Mouse (Mus musculus): ENCODE data around the gene Dnajc4.
"Not testable (repeated sequence)": the region's sequence is repeated elsewhere in the genome, so short reads cannot be mapped to it uniquely, and the experiment has no call there.

Gene Dnajc4

GRCm38 (mm10) chr19:6995255-6995991 lies 3.1 kb upstream of the Dnajc4 start:
- DNase-seq (ENCODE audit: low read depth, low spot score): no peak

DNA sequence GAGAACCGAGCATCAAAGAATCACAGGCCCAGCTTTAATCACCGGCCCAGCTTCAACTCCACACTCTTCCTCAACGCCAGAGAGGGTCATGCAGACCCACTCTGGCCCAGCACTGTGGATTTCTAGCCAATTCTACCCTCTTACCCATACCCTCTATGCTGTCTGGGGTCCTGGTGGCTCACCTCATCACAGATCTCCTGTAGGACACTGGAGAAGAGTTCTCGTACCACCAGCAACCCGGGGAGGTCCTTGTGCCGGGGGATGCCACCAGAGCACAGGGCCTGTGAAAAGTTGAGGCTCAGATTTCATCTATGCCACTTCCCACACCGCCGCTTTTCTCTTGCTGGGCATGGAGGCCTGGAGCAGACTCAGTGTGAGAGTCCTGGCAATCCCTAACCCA lies 2.1 kb upstream of the Dnajc4 start:
- DNase-seq (ENCODE audit: low read depth, low spot score): no peak

GRCm38 (mm10) chr19:6994002-6994401 lies 1.6 kb upstream of the Dnajc4 start:
- DNase-seq (ENCODE audit: low read depth, low spot score): no peak

DNA sequence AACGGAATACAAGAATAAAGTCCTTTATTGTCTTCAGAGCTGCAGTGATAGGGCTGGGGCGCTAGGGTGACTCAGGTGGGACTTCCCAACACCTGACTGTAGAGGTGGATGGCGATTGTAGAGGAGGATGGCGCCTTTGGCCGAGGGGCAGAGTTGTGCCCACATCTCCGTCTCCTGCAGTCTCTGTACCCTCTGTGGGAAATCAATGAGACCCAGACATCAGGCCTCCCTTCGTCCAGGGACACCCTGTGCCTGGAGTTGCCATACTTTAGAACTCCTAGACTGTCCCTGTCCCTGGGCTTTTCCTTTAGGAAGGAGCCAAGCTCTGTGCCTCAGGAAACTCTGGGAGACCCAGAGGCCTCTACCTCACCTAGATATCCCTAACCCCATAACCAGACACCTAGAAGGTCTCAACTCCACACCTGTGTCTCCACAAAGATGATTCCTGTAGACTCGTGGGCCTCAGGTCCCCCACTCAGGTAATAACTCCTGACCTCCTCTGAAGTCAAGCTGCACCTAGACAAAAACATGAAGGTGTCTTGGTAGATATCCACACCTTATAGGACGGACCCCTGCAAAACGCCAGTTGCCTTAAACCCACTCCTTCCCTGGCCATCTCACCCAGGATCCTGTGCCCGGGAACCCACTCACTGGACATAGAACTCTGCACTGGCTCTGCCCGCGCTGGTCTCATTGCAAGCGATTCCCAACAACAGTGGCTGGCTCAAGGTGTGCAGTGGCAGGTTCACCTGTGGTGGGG lies 819 bp upstream of the Dnajc4 start:
- no peak for DNase-seq (ENCODE audit: low read depth, low spot score)

GRCm38 (mm10) chr19:6991166-6991565 lies 1.2 kb downstream of the Dnajc4 start:
- not testable (repeated sequence) for DNase-seq (ENCODE audit: low read depth, low spot score)

DNA sequence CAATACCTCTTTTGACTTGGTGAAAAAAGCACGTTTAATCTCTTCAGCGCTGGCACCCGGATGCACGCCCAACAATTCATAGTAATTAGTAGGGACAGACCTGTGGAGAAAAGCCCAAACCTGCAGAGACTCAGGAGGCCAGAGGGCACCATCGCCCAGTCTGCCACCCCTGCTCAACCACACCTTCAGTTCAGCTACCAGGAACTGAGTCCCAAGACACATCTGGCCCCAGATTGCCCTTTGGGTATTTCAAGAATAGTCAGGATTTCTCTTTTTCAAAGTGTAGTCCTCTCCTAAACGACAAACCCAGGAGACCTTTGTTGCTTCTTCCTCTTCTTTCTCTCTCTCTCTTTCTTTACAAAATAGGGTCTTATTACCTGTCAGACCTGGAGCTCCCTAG lies 1.7 kb downstream of the Dnajc4 start:
- DNase-seq (ENCODE audit: low read depth, low spot score): no peak

DNA sequence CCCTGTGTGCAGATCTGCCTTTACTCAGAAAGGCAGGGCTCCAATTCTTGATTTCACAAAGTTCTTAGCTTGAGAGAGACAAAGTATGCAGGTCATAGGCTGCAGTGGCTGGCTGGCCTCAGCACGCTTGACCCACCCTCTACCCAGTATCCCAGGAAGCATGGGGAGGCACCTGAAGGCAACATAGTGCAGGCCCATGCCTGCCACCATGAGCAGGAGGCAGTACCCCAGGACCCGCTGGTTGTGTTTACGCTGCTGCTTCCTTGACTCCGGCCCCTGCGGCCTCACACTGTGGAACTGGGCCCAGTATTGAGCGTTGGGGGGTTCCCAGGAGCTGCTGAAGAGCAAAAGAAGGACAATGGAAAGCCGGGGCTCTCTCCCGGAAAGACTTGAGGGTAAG lies 3.1 kb downstream of the Dnajc4 start:
- DNase-seq (ENCODE audit: low read depth, low spot score): no peak

DNA sequence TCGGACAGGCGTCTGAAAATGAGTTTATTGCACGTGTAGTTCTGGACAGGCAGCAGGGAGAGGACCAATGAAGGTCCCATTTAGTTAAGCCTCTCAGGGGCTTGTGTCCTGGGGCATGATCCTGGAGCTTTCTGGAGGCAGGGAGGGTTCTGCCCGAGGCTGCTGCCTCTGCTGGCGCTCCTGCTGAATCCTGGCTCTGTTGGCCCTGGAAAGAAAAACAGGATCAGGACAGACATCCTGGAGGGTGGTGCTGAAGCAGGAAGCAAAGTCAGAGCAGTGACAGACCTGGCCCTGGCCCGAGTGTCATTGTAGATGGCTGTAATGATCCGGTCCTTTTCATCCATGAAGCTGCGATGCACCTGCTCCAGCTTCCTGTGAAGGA lies 4.5 kb downstream of the Dnajc4 start:
- DNase-seq (ENCODE audit: low read depth, low spot score): no peak

DNA sequence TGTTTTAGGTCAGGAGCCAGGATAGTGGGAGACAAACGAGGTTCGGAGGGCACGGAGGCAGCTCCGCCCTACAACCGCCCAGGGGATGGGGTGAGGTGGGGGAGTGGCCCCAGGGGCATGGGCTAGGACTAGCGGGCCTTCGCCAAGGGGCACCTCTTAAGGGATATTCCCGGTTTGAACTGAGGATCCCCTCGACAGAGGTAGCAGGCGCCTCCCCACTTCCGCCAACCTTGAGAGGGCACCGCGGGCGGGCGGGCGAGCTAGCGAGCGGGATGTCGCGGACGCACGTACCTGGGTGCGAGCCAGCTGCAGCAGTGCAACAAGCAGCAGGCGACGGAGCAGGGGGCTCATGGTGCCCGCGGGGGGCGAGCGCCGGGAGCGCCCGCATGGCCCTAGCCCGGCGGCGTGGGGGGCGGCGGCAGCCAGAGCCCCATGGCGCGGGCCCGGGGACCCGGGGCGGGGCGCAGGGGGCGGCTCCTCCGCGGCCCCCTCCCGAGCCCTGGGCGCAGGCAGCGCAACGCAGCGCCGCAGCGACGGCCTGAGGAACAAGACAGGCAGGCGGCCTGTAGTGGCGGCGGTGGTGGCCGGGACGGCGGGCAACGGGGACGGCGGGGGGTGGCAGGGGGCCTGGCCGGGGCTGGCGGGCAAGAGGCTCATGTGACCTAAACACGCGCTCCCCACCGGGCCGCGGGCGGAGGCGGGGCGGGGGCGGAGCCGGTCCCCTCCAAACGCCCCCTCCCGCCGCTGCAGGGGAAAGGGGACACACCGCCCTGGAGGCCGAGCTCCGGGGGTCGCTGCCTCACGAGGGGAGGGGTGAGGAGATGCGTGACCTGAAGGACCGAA lies 5.1 kb downstream of the Dnajc4 start, which contains the start of gene Vegfb:
Gene Vegfb (minus strand): TSS at position 591 of the 843 bp plus-strand sequence.
- no peak for DNase-seq (ENCODE audit: low read depth, low spot score)

DNA sequence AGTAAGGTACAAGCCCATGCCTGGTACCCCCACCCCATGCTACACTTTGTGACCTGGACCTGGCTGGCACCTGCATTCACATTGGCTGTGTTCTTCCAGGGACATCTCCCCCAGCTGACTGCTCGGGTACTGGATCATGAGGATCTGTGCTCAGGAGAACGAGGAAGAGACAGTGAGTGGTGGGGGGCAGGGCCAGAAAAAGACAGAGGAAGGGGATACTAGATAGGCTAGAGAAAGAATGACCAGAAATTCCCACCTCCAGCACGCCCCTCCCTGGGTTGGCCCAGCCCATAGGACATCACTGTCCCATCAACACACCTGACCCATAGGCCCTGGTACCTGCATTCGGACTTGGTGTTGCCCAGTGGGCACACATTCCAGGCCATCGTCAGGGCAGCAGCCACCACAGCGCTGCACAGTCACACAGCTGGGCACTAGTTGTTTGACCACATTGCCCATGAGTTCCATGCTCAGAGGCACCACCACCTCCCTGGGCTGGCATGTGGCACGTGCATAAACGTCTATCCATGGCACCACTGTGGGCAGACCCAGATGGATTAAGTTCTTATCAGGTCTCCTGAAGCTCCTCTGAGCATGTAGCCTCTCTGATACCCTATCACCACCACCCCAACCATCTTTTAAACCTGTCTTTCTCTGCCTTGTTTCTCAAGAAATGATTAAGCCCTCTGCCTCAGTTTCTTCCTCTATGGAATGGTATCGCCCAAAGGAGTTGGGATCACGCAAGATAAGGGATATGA lies 6.2 kb downstream of the Dnajc4 start:
- no peak for DNase-seq (ENCODE audit: low read depth, low spot score)

- DNase-seq (ENCODE audit: low read depth, low spot score): no peak
Measured at GRCm38 (mm10) chr19:6985300-6985699, 7.1 kb downstream of the Dnajc4 start.

GRCm38 (mm10) chr19:6983621-6984020 lies 8.8 kb downstream of the Dnajc4 start:
- DNase-seq (ENCODE audit: low read depth, low spot score): no peak

GRCm38 (mm10) chr19:6981465-6981864 lies 10.9 kb downstream of the Dnajc4 start:
- DNase-seq (ENCODE audit: low read depth, low spot score): no peak

DNA sequence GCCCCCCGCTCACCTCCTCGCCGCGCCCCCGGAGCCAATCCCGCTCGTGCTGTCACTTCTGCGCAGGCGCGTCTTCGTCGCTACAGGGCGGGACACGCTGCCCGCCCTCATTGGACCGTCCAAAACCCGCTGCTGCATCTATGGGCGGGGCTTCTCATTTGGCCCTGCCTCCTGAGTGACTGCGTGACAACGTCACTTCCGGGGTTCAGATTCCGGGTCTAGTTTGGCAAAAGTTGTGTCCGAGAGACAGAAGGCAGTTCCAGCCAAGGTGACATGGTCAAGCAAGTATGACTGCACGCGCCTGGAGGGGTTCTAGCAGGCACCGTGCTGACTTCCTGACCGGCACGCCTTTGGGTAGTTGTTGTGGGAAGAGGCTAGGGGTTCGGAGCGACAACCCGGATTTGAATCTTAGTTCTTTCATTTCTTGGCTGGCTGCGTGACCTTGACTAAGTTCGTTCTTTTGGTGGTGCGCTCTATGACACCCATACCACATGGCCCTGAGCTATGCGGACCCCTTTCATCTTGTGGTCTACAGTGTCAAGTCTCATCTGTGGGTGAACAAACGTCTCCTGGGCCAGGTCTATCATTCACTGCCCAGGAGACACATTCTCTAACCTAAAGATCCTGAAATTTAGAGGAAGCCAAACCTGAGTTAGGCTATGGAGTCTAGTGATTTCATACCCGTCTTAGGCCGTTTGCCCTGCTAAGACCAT lies 11.8 kb downstream of the Dnajc4 start, which contains the start of gene Fkbp2:
Gene Fkbp2 (minus strand): TSS at position 121 of the 713 bp plus-strand sequence.
- DNase-seq (ENCODE audit: low read depth, low spot score): peak; percentile 98

DNA sequence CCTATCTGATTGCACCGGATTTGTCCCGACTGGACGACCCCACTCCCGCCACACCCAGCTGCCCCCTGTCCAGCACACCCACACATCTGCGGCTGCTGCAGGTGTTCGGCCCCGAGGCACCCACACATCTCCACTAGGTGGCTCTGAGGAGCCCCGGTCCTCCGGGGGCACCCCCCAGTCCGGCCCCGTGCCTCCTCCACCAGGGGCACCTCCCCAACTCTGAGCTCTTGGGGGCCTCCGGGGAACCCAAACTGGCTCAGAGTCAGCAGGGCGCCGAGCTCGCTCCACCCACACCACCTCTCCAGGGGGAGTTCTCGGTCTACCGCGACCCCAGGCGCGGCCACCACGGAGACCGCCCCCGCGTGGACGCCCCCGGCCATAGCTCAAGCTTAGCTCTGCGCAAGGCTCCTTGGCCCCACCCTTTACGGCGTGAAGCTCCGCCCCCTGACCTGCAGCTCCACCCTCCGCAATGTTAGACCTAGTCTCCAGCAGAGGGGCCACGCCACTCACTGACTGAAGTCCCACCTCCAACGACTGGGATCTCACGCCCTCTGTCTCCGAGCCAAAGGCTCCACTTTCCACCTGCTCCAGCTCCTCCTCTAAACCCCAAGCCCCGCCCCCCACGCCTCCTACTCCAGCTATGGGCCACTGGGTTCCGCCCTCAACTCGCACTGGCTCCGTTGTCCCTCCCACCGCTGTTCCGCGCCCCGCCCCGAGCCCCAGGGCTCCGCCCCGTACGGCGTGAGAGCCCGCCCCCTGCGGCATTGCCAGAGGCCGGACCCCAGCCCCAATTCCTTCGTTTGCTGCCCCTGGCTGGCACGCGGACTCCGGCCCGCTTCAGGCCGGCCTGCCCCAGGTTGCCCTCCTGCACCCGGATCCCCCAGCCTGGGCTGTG lies 12.6 kb downstream of the Dnajc4 start:
- peak; percentile 97 for DNase-seq (ENCODE audit: low read depth, low spot score)

- DNase-seq (ENCODE audit: low read depth, low spot score): no peak
Measured at GRCm38 (mm10) chr19:6979001-6979479, 13.3 kb downstream of the Dnajc4 start.

DNA sequence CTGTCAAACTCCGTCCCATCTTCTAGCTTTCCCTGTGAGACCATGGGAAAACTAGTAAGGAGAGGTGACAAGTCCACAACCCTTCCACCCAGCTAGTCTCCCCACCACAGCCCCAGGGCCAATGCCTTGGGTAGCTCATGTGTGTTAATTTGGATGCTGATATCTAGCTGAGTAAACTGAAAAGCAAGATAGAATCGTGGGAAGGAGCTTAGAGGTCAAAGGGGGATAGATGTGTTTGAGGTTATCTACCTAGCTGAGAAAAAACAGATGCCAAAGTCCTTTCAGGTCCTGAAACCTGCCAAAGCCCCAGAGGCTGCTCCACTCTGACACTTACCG lies 13.8 kb downstream of the Dnajc4 start:
- DNase-seq (ENCODE audit: low read depth, low spot score): no peak

- no peak for DNase-seq (ENCODE audit: low read depth, low spot score)
Measured at GRCm38 (mm10) chr19:6977759-6978638, 14.4 kb downstream of the Dnajc4 start.

Data from retina, adult 2 months (tissue).